Mouse (Mus musculus) spleen, adult 2 months (tissue): ENCODE data around the gene Tmem87b.

ENCODE experiments used
- CTCF ChIP-seq: fragments of 200-500 bp; IDR thresholded peaks from 2 replicates; pipeline ENCODE4 v1.5.1; 2011; ENCODE audit warnings: mild to moderate bottlenecking, inconsistent platforms; ENCODE audit not compliant: insufficient read depth, insufficient read length, insufficient replicate concordance; ENCODE audit errors: extremely low read depth
- POLR2A ChIP-seq: fragments of 200-500 bp; IDR thresholded peaks from 2 replicates; pipeline ENCODE4 v1.6.1; 2011; ENCODE audit warnings: low read depth, low read length, inconsistent platforms

DNA sequence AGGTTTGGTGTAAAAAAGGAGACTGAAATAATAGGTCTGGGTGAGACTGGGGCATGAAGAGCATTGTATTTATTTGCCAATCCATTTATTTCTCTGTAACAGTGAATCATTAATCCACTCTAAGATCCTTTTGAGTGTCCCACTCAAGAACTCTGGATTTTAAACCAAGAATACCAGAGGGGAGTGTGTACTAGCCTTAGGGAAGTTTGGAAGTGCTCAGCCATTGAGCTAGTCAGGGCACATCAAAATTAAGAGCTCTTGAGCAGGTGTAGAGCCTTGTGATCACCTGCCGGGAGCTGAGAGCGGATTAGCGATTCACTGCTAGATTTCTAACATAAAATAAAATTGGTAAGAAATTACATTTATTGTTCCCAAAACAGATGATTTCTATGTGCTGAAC, 20.7 kb downstream of the Tmem87b start:
- TF ChIP-seq CTCF (no peak), POLR2A (no peak)
